Mouse (Mus musculus) embryonic facial prominence, embryonic 14.5 days (tissue): ENCODE measurements around the gene Afmid. TPM values are rescaled to one million over a fixed set of nuclear protein-coding genes. Genes with fewer than 3 reads are reported as not detected.

Source experiments
- ATAC-seq: fragments of 200-750 bp; cut with Nextera tagmentation; 2 replicates; pipeline ENCODE4 v1.8.0; 2017; ENCODE audit warnings: low read depth, moderate number of reproducible peaks, moderate TSS enrichment
- DNase-seq: peaks from one replicate; pipeline ENCODE4 v3.0.0-alpha.2; 2015; ENCODE audit warnings: low spot score
- H3K27ac ChIP-seq: fragments of 300-500 bp; sonication (generic); replicated peaks from 2 replicates; pipeline ENCODE4 v1.5.1; 2014; ENCODE audit warnings: low read depth, mild to moderate bottlenecking, low read length, moderate library complexity
- H3K27me3 ChIP-seq: fragments of 300-500 bp; sonication (generic); replicated peaks from 2 replicates; pipeline ENCODE4 v1.6.1; 2014; ENCODE audit warnings: low read length; ENCODE audit not compliant: control insufficient read depth, insufficient read depth
- H3K36me3 ChIP-seq: fragments of 300-500 bp; sonication (generic); 2 replicates; pipeline ENCODE4 v1.6.1; 2014; ENCODE audit warnings: low read length, mixed read lengths; ENCODE audit not compliant: control insufficient read depth, insufficient read depth
- H3K4me1 ChIP-seq: fragments of 300-500 bp; sonication (generic); 2 replicates; pipeline ENCODE4 v1.6.1; 2014; ENCODE audit warnings: antibody characterized with exemption, low read length; ENCODE audit not compliant: control insufficient read depth, insufficient read depth
- H3K4me2 ChIP-seq: fragments of 300-500 bp; sonication (generic); 2 replicates; pipeline ENCODE4 v1.6.1; 2014; ENCODE audit warnings: low read depth, mild to moderate bottlenecking, low read length, moderate library complexity, mixed read lengths
- H3K4me3 ChIP-seq: fragments of 300-500 bp; sonication (generic); 2 replicates; pipeline ENCODE4 v1.5.1; 2014; ENCODE audit warnings: low read depth, mild to moderate bottlenecking, low read length
- H3K9ac ChIP-seq: fragments of 300-500 bp; sonication (generic); 2 replicates; pipeline ENCODE4 v1.6.1; 2014; ENCODE audit warnings: low read depth, mild to moderate bottlenecking, low read length, moderate library complexity, mixed read lengths
- H3K9me3 ChIP-seq: fragments of 300-500 bp; sonication (generic); 2 replicates; pipeline ENCODE4 v1.6.1; 2016; ENCODE audit warnings: low read length; ENCODE audit not compliant: control insufficient read depth
- WGBS: fragments of 180-500 bp; shearing (Covaris S2); extraction: QIAGEN DNeasy Blood & Tissue Kit; methylation state at CpG from one replicate; pipeline ENCODE4 v1.1.7; 2014; 5-methylcytosine and 5-hydroxymethylcytosine counted together
- polyA plus RNA-seq: library from polyadenylated mRNA; unstranded; fragments of >200 nt; fragmentation: Nextera tagmentation; extraction: Ambion mirVana; gene quantifications from 2 replicates; pipeline ENCODE4 v1.2.1, GENCODE M21; 2014

The Afmid gene
- 4.5 and 5.5 TPM in 2 replicates for polyA plus RNA-seq

DNA sequence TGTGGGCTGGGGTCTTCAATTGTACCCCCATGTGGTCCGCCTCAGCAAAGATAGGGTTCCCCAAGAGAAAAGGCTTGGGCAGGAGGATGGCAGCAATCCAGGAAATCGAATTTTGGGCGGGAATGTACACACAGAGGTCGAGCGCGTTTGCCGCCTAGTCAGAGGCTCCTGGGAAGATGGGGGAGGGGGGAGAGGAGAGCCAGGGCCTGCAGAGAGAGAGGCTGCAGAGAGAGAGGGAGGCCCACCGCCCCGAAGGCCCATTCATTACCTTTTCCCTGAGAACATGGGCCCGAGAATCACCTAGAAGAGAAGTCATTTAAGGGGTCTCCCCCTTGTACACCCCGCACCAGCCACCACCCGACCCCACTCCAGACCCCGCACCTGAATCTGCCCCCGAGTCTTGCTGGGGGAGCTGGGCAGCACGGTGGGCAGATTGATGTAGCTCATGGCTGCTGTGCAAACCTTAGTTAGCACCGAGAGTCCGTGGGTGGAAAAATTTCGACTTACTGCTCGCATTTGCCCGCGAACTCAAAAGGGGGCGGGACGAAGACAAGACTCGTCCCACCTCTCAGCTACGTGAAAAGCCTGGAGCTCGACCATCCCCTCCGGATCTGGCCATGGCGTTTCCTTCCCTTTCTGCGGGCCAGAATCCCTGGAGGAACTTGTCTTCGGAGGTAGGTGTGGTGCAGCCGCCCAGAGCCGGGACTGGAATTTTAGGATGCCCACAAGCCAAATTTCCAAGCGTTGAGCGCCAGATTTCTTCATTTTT, at the start of gene Afmid, which contains the start of gene Tk1:
Gene Afmid, plus strand, starts transcription at position 592 of the 769 bp plus-strand sequence.
Gene Tk1, minus strand, starts transcription at position 760 of the 769 bp plus-strand sequence.
- H3K27ac ChIP-seq: peak within 1 kb of the TSS; percentile 88
- H3K4me2 ChIP-seq: peak within 1 kb of the TSS; percentile 85
- peaks cover 17% of the 10 kb centered on the region for H3K36me3 ChIP-seq
- no peaks in the 10 kb centered on the region for H3K9me3 ChIP-seq
- peak; percentile 96 for DNase-seq
- under 1% methylated on average over 33 of the region's 34 CpGs for WGBS
- peak within 1 kb of the TSS; percentile 78 for H3K9ac ChIP-seq
- peaks cover 27% of the 10 kb centered on the region for H3K4me1 ChIP-seq
- H3K4me3 ChIP-seq: peak within 1 kb of the TSS; percentile 55
- ATAC-seq: peak; percentile 75
- no peaks in the 10 kb centered on the region for H3K27me3 ChIP-seq

DNA sequence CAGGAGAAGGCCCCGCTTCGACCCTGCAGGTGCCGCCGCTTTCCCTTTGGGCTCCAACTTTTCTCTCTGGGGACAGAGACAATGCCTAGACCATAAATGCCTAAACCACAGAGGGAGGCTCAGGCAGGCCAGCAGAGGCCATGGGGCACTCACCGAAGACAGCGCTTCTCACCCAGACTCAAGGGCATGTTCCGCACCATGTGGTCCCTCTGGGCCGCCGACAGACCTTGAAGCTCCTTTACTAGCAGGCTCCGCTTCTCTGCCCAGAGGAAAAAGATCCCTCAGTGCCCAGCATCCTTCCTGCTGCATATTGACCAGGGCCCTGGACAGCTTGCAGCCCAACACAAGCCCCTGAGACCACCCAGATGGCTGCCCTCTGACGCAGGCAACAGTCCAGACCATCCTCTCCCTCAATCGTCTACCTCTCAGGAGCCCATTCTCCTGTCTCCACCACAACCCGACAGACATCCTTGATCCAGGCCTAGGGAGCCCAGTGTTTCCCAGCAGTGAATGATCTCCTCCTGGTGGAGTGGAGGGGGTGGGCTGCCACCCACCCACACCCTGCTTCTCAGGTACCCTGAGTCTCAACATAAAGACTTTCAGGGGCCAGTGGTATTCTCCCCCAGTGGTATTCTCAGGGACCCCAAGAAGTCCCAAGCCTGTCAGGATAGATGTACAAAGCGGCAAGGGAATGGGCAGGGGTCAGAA, 49.5 kb upstream of the Afmid start:
- Histone ChIP-seq H3K4me2 (no peak overlapping the region), H3K9ac (no peak overlapping the region), H3K4me1 (peaks cover 25% of the 10 kb centered on the region), H3K27me3 (no peaks in the 10 kb centered on the region), H3K27ac (no peak overlapping the region), H3K4me3 (no peak overlapping the region), H3K9me3 (no peaks in the 10 kb centered on the region), H3K36me3 (peaks cover 19% of the 10 kb centered on the region; the same call in 1 of the 2 replicates)
- WGBS: 94% methylated on average over 14 of the region's 14 CpGs
- ATAC-seq (no peak), DNase-seq (no peak)

DNA sequence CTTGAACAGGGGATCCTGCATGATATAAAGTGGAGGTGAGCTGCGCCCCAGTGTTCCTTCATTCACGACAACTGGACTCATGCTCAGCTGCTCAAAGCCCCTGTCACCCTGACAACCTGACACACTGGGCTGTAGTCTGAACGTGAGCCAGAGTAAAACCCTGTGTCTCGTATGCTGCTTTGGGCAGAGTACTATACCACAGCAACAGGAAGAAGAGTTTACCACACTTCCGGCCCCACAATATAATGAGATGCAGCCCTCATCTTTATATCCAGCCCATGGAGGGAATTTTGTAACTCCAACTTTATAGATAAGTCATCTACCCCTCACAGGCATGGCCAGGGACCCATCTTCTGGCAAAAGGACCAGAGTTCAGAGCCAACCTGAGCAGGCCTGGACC, 48.6 kb upstream of the Afmid start:
- H3K9me3 ChIP-seq: no peaks in the 10 kb centered on the region
- H3K9ac ChIP-seq: no peak overlapping the region
- H3K4me3 ChIP-seq: no peak overlapping the region
- WGBS: 84% methylated on average over 5 of the region's 5 CpGs
- DNase-seq: no peak
- H3K4me1 ChIP-seq: peaks cover 31% of the 10 kb centered on the region
- H3K36me3 ChIP-seq: 0 out of 2 replicates have a peak, but pooled peaks cover 12% of the 10 kb centered on the region
- H3K27me3 ChIP-seq: 0 out of 2 replicates have a peak, but pooled peaks cover 4% of the 10 kb centered on the region
- ATAC-seq: no peak
- H3K27ac ChIP-seq: no peak overlapping the region
- H3K4me2 ChIP-seq: no peak overlapping the region

DNA sequence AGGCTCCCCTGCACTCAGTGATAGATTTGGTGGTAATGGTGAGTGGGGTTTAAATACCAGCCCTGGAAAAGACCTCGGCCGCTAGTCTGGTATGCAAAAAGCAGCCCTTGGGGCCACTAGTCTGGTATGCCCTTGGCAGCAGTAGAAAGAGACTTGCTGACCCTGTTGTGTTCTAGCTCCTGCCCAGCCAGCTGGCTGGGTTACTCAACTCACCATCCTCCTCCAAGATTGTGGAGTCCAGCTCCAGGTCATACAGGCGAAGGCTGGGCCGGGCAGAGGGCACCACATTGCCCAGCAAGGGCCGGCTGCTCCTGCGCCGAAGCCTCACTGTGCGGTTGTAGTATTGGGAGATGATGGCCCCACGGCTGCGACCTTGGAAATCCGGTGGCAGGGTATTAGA, 47.7 kb upstream of the Afmid start:
- Histone ChIP-seq H3K4me1 (peaks cover 33% of the 10 kb centered on the region), H3K4me2 (no peak overlapping the region), H3K4me3 (no peak overlapping the region), H3K9ac (no peak overlapping the region), H3K9me3 (no peaks in the 10 kb centered on the region), H3K27ac (no peak overlapping the region), H3K36me3 (0 out of 2 replicates have a peak, but pooled peaks cover 12% of the 10 kb centered on the region), H3K27me3 (peaks cover 4% of the 10 kb centered on the region; the same call in 1 of the 2 replicates)
- ATAC-seq: no peak
- WGBS: 92% methylated on average over 11 of the region's 11 CpGs
- DNase-seq: no peak

DNA sequence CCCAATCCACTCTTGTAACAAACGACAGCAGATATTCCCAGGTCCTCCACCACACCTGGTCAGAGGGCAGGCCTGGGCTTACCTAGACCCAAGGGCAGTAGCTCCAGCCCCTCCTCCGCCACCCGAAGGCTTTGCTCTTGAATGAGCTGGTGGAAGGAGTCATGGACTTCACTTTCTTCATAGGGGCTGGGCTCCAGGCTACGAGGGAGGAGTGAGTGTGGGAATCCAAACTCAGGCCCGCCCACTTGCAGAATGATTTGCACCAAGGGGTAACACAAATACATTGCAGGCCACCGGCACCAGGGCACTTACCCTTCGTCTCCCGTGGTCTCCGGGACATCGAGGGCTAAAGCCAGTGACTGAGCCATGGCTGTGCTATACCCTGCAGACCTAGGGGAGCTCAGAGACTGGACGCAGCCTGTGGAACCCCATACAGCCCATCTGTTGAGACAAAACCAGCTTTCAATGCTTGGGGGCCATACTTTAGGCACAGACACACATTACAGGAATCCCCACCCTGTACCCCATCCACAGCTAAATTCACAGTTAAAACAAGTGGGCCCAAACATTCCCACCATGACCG, 46.8 kb upstream of the Afmid start:
- peaks cover 33% of the 10 kb centered on the region for H3K4me1 ChIP-seq
- H3K9me3 ChIP-seq: no peaks in the 10 kb centered on the region
- DNase-seq (no peak), ATAC-seq (no peak)
- peak overlapping the region; percentile 68 for H3K9ac ChIP-seq
- 56% methylated on average over 12 of the region's 12 CpGs for WGBS
- H3K36me3 ChIP-seq: 0 out of 2 replicates have a peak, but pooled peaks cover 12% of the 10 kb centered on the region
- H3K4me3 ChIP-seq: peak overlapping the region; percentile 51
- H3K27me3 ChIP-seq: peaks cover 4% of the 10 kb centered on the region; the same call in 1 of the 2 replicates
- H3K27ac ChIP-seq: peak overlapping the region; percentile 79
- H3K4me2 ChIP-seq: peak overlapping the region; percentile 96

DNA sequence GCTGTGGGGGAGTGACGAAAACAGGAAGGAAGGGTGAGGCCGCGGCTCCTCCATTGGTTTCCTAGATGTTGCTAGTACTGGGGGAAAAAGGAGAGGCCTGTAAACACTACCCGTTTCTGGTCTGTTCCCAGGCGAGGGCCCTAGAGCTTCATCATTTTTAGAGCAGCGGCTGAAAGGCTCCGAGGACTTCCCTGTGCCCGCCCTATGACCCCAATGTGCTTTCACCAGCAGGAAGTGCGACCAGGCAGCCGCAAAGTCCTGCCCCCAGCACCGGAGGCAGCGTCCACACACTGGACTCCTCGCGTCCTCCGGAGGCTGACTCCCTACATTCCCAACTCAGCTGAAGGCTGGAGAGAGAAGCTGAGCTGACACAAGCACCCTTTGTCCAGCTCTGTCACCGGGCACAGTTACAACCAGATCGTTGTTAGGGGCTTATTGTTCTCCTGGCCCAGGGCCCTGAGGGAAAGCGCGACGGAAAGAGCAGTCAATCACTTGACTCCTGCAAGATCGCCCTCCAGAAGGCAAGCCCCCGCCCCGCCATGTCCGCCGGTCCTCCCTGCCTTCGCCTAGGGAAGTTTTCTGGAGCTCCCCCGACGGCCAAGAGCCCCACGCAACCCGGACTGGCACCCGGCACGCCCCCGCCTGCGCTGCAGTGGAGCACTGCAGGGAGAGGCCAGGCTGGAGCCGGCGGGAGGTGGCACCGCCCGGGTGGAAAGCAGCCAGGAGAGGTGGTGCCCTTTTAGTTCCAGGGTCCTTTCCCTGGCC, 46.1 kb upstream of the Afmid start:
- Histone ChIP-seq H3K27me3 (peaks cover 4% of the 10 kb centered on the region; the same call in 1 of the 2 replicates), H3K9me3 (no peaks in the 10 kb centered on the region), H3K4me3 (peak overlapping the region; percentile 51), H3K4me1 (peaks cover 33% of the 10 kb centered on the region), H3K4me2 (peak overlapping the region; percentile 96), H3K36me3 (0 out of 2 replicates have a peak, but pooled peaks cover 12% of the 10 kb centered on the region), H3K27ac (peak overlapping the region; percentile 79), H3K9ac (peak overlapping the region; percentile 68)
- DNase-seq (peak; percentile 68), ATAC-seq (peak; percentile 44)
- 5% methylated on average over 30 of the region's 38 CpGs for WGBS

DNA sequence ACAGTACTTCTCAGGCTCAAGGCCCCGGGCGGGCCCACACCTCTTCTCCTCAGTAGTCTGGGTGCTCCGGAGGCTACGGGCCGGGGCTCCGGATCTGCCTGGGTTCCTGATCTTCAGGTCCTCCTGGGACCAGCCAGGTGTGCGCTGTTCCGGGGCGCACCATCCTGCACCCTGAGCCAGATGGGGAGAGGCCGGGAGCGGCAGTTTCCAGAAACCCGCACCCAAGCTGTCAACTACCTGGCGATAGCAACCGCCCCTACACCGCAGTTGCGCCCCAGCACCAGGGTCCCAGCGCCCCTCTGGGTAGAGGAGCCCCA, 45.6 kb upstream of the Afmid start:
- Histone ChIP-seq H3K36me3 (0 out of 2 replicates have a peak, but pooled peaks cover 9% of the 10 kb centered on the region), H3K4me2 (peak overlapping the region; percentile 96), H3K4me1 (peaks cover 33% of the 10 kb centered on the region), H3K9me3 (no peaks in the 10 kb centered on the region), H3K27ac (peak overlapping the region; percentile 79), H3K27me3 (peaks cover 4% of the 10 kb centered on the region; the same call in 1 of the 2 replicates), H3K9ac (peak overlapping the region; percentile 68), H3K4me3 (peak overlapping the region; percentile 51)
- ATAC-seq: peak; percentile 13; the same call in 1 of the 2 replicates
- WGBS: 6% methylated on average over 9 of the region's 17 CpGs
- DNase-seq: no peak
